Mouse (Mus musculus) spleen, adult 2 months (tissue): ENCODE measurements around the gene Apoc4.

Experiments
- CTCF ChIP-seq: fragments of 200-500 bp; IDR thresholded peaks from 2 replicates; pipeline ENCODE4 v1.5.1; 2011; ENCODE audit warnings: mild to moderate bottlenecking, inconsistent platforms; ENCODE audit not compliant: insufficient read depth, insufficient read length, insufficient replicate concordance; ENCODE audit errors: extremely low read depth
- POLR2A ChIP-seq: fragments of 200-500 bp; IDR thresholded peaks from 2 replicates; pipeline ENCODE4 v1.6.1; 2011; ENCODE audit warnings: low read depth, low read length, inconsistent platforms

DNA sequence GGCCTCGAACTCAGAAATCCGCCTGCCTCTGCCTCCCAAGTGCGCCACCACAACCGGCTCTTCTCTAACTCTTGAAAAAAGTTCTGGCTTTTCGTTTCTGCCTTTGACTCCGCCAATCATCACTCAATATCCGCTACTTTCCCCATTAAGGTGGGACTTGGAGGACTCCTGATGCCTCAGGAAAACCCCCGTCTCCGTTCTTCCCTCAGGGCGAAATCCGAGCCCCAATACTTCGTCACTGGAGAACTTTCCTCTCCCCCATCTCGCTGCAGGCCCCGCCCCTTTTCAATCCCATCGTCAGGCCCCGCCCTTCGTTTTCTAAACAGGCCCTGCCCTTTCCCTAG, 53.1 kb downstream of the Apoc4 start:
- no peak for TF ChIP-seq CTCF
- TF ChIP-seq POLR2A, result no peak
